Mouse (Mus musculus): ENCODE data around the gene Clstn3.
"Not testable (repeated sequence)": the region's sequence is repeated elsewhere in the genome, so short reads cannot be mapped to it uniquely, and the experiment has no call there.

Clstn3 gene

GRCm38 (mm10) chr6:124464305-124465271 is at the start of gene Clstn3:
Gene Clstn3 (minus strand): TSS chr6:124464794.
- peak; percentile 92 for DNase-seq

DNA sequence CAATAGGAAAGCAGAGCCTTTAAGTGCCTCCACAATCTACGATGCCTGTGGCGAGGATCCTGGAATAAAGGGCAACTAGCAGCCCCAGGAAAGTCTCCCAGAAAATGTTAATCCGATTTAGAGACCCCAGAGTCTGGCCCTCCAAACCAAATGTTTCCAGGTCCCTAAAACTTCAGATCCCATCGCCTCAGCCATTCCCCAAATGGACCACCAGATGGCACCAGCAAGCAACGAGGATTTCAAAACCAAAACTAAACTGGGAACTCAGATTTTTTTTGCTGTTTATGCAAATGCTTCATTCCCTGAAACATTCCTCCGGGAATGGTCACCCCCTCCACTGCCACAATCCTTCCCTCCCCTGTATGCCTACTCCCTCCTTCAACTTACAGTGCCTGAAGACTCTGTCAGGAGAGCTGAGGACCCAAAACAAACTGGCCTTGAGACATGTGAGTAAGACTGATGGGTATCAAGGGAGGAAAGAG is 47.8 kb upstream of the Clstn3 start, which contains the start of gene C1ra:
TSS of gene C1ra (plus strand) at position 51 of the 482 bp plus-strand sequence.
- peak; percentile 63 for DNase-seq

DNA sequence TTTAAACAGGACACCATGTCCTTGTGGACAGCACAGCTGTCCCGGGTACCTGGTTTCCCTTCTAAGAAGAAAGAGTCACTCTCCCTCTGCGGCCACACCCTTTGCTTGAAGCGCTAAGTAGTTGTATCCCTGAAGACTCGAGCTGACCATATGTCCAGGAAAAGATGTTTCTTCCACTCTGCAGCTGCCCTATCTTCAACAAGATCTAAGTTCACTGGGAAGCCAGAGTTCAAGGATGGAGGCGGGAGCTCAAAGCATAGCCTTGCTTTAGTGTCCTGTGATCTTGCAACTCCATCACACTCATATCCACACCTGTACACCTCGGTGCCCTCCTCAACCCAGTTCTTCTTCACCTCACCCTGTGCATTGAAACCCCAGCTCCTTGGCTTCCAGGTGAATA is 47.3 kb upstream of the Clstn3 start:
- no peak for DNase-seq

GRCm38 (mm10) chr6:124509192-124509591 is 44.6 kb upstream of the Clstn3 start:
- not testable (repeated sequence) for DNase-seq

- no peak for DNase-seq
Measured at GRCm38 (mm10) chr6:124508292-124508691, 43.7 kb upstream of the Clstn3 start.

DNA sequence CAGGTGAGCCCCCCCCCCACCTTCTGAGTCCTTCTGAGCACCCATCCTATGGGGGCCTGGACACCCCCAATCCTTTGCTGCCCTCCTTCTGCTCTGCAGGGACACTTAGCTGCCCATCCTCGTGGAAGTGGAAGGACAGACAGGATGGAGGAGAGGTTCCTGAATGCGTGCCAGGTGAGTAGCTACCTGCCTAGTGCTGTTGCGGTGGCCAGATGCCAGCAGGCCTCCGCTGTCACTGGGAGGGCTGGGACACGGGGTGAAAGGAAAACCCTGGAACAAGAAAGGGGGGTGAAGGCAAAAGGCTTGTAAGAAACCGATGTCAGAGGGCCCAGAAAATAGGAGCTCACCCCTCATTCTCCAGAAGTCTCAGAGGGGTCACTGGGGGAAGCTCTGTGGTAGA is 42.4 kb upstream of the Clstn3 start:
- DNase-seq: no peak

DNA sequence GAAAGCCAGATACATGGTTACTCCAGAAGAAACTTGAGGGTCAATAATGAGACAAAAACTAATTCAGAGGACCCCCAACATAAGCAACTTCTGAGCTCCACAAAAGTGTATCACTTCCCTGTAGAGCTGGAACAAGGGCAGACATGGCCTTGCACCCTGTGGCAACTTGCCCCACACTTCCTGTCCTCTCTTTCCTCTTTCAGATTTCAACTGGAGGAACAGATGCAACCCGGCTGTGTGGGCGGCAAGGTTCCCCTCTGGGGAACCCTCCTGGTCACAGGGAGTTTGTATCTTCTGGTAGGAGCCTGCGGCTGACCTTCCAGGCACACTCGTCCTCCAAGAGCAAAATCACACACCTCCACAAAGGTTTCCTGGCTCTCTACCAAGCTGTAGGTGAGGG is 40.4 kb upstream of the Clstn3 start:
- DNase-seq: no peak

- no peak for DNase-seq
Measured at GRCm38 (mm10) chr6:124502021-124502420, 37.4 kb upstream of the Clstn3 start.

DNA sequence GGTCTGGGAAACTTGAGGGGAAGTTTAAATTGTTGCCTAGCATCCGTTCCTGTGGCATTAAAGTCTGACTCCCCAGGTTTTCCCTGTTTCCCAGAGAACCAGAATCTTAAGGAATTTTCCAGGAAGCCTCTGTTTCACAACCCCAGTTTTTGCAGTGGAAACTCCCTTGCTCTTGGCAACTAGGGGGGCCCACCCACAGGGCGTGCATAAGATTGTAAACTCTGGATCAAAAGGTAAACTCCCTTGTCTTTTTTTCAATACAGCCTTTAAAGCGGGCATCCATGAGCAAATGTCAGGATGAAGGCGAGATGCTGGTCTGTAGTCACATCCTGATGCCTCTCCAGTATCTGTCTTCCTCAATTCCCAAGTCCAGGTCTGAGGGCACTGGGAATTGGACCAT is 36.9 kb upstream of the Clstn3 start:
- DNase-seq: no peak

- no peak for DNase-seq
Measured at GRCm38 (mm10) chr6:124499914-124500566, 35.4 kb upstream of the Clstn3 start.

DNA sequence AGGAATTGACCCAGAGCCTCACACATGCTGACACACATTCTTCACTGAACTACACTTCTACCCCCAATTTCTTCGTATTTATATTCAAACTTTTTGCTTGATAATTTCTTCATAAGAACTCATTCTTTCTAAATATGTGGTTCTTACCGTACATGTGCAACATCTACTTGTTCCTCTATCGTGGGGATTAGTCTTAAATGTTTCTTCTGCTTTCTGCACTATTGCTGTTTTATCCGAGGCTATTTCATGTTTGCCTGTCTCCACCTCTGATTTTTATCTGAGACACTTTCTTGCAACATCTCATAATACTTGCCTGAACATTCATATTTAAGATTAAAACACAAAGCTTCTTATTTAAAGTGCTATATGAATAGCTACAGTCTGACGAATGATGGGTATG is 31.5 kb upstream of the Clstn3 start:
- no peak for DNase-seq

- no peak for DNase-seq
Measured at GRCm38 (mm10) chr6:124493886-124494285, 29.3 kb upstream of the Clstn3 start.

GRCm38 (mm10) chr6:124492842-124493561 is 28.4 kb upstream of the Clstn3 start, which contains the start of gene C1rl:
Gene C1rl (plus strand): TSS chr6:124493113.
- DNase-seq: peak; percentile 72

- no peak for DNase-seq
Measured at GRCm38 (mm10) chr6:124491427-124491826, 26.8 kb upstream of the Clstn3 start.

GRCm38 (mm10) chr6:124488952-124489351 is 24.4 kb upstream of the Clstn3 start:
- no peak for DNase-seq

DNA sequence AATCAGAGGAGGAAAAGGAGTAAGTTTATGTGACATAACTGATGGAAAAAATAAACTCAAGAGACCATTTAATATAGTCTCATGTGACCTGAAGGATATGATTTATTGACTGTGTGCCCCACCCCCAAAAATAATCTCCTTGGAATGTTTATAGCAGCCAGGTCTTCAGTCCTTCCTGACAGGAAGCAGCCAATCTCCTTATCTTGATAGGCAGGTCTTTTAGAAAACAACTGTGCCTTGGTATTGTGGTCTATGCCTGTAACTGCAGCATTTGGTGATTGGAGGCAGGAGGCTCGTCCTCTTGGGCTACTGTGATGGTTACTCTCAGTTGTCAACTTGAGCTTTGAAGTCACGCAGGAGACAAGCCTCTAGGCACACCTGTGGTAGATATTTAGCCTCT is 22.9 kb upstream of the Clstn3 start:
- no peak for DNase-seq

- no peak for DNase-seq
Measured at GRCm38 (mm10) chr6:124485414-124486144, 21.0 kb upstream of the Clstn3 start.

GRCm38 (mm10) chr6:124484851-124485250 is 20.3 kb upstream of the Clstn3 start:
- no peak for DNase-seq

GRCm38 (mm10) chr6:124483831-124484230 is 19.2 kb upstream of the Clstn3 start:
- DNase-seq: not testable (repeated sequence)

GRCm38 (mm10) chr6:124481571-124481970 is 17.0 kb upstream of the Clstn3 start:
- DNase-seq: peak; percentile 70

GRCm38 (mm10) chr6:124480295-124480694 is 15.7 kb upstream of the Clstn3 start:
- no peak for DNase-seq

DNA sequence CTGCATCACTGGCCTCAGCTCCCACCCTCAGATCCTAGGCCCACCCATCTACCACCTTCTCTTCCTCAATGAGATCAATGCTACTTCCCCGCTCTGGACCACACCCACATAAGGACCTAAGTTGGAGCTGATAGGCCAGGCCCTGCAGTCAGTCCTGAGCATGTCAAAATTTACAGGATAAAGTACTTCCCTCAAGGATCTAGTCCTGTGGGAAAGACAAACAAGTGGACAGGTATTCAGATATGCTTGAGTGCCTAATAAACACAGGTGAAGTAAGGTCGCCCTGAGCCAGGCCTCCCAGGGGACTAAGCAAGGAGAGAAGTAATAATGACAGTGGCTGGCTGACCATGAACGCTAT is 15.0 kb upstream of the Clstn3 start:
- no peak for DNase-seq
